Mouse (Mus musculus) neural tube, embryonic 15.5 days (tissue): ENCODE measurements around the gene Glyr1. TPM values are rescaled to one million over a fixed set of nuclear protein-coding genes. Genes with fewer than 3 reads are reported as not detected.

Source experiments
- ATAC-seq: fragments of 200-750 bp; cut with Nextera tagmentation; 2 replicates; pipeline ENCODE4 v1.8.0; 2017; ENCODE audit warnings: mild to moderate bottlenecking, moderate TSS enrichment, moderate library complexity; ENCODE audit not compliant: low FRiP score
- H3K27ac ChIP-seq: fragments of 300-500 bp; sonication (generic); replicated peaks from 2 replicates; pipeline ENCODE4 v1.5.1; 2015; ENCODE audit warnings: mild to moderate bottlenecking, inconsistent platforms
- H3K27me3 ChIP-seq: fragments of 300-500 bp; sonication (generic); replicated peaks from 2 replicates; pipeline ENCODE4 v1.6.1; 2015; ENCODE audit warnings: inconsistent platforms
- H3K36me3 ChIP-seq: fragments of 300-500 bp; sonication (generic); 2 replicates; pipeline ENCODE4 v1.6.1; 2015; ENCODE audit warnings: inconsistent platforms
- H3K4me1 ChIP-seq: fragments of 300-500 bp; sonication (generic); 2 replicates; pipeline ENCODE4 v1.6.1; 2015; ENCODE audit warnings: inconsistent platforms
- H3K4me2 ChIP-seq: fragments of 300-500 bp; sonication (generic); 2 replicates; pipeline ENCODE4 v1.6.1; 2015; ENCODE audit warnings: inconsistent platforms, mild to moderate bottlenecking, moderate library complexity
- H3K4me3 ChIP-seq: fragments of 300-500 bp; sonication (generic); replicated peaks from 2 replicates; pipeline ENCODE4 v1.5.1; 2015; ENCODE audit warnings: mild to moderate bottlenecking, inconsistent platforms
- H3K9ac ChIP-seq: fragments of 300-500 bp; sonication (generic); replicated peaks from 2 replicates; pipeline ENCODE4 v1.6.1; 2015; ENCODE audit warnings: mild to moderate bottlenecking, inconsistent platforms
- H3K9me3 ChIP-seq: fragments of 300-500 bp; sonication (generic); replicated peaks from 2 replicates; pipeline ENCODE4 v1.6.1; 2016; ENCODE audit warnings: inconsistent platforms
- WGBS: fragments of 180-500 bp; shearing (Covaris S2); methylation state at CpG from one replicate; pipeline ENCODE4 v1.1.7; 2015; ENCODE audit warnings: mixed read lengths; 5-methylcytosine and 5-hydroxymethylcytosine counted together
- polyA plus RNA-seq: library from polyadenylated mRNA; unstranded; fragments of >200 nt; fragmentation: Nextera tagmentation; extraction: Ambion mirVana; gene quantifications from 2 replicates; pipeline ENCODE4 v1.2.1, GENCODE M21; 2015

The Glyr1 gene
- 170 and 172 TPM in 2 replicates for polyA plus RNA-seq

DNA sequence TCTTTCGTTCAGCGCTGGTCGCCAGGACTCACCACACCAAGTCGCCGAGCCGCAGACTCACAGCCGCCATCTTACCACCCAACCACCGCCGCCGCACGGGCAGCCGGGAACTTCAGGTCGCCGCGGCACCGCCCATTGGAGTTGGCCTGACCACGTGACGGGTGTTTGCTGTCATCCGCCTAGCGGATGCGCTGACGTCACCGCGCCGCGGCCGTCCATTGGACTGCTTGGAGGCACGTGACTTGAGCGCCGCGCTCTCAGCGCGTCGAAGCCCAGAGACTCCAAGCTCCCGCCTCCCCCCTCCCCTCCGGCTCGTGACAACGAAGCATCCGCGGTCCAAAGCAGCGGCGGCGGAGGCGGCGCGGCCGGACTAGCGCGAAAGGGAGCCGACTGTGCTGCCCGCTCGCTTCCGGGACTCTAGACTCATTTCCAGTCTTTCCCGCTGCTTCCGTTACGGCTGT is at the start of gene Glyr1, which contains the start of gene Ubn1:
TSS of gene Glyr1 (minus strand) at position 90 of the 461 bp plus-strand sequence.
TSS of gene Ubn1 (plus strand) at position 284 of the 461 bp plus-strand sequence.
- ATAC-seq = peak; percentile 100
- H3K9ac ChIP-seq = peak within 1 kb of the TSS; percentile 91
- WGBS = under 1% methylated on average over 49 of the region's 56 CpGs

GRCm38 (mm10) chr16:5096504-5096903 is 46.8 kb upstream of the Glyr1 start:
- no peak overlapping the region for H3K9ac ChIP-seq
- no peak overlapping the region for H3K27ac ChIP-seq
- no peak overlapping the region for H3K4me3 ChIP-seq
- H3K36me3 ChIP-seq = no peaks in the 10 kb centered on the region
- ATAC-seq = no peak
- no peaks in the 10 kb centered on the region for H3K4me1 ChIP-seq
- H3K27me3 ChIP-seq = no peaks in the 10 kb centered on the region
- 79% methylated on average over 8 of the region's 8 CpGs for WGBS
- no peaks in the 10 kb centered on the region for H3K9me3 ChIP-seq
- H3K4me2 ChIP-seq = no peak overlapping the region

More for the DNA sequence above, at the start of gene Glyr1, which contains the start of gene Ubn1:
- no peaks in the 10 kb centered on the region for H3K9me3 ChIP-seq
- H3K4me1 ChIP-seq = peaks cover 42% of the 10 kb centered on the region
- H3K27me3 ChIP-seq = no peaks in the 10 kb centered on the region
- H3K27ac ChIP-seq = peak within 1 kb of the TSS; percentile 97
- peaks cover 29% of the 10 kb centered on the region for H3K36me3 ChIP-seq
- peak within 1 kb of the TSS; percentile 98 for H3K4me3 ChIP-seq
- H3K4me2 ChIP-seq = peak within 1 kb of the TSS; percentile 94

- no peak overlapping the region for H3K9ac ChIP-seq
- no peaks in the 10 kb centered on the region for H3K4me1 ChIP-seq
- H3K27me3 ChIP-seq = no peaks in the 10 kb centered on the region
- H3K36me3 ChIP-seq = peaks cover 10% of the 10 kb centered on the region; the same call in 1 of the 2 replicates
- WGBS = 91% methylated on average over 5 of the region's 5 CpGs
- no peak overlapping the region for H3K27ac ChIP-seq
- H3K9me3 ChIP-seq = no peaks in the 10 kb centered on the region
- no peak overlapping the region for H3K4me2 ChIP-seq
- no peak for ATAC-seq
- no peak overlapping the region for H3K4me3 ChIP-seq
Measured at GRCm38 (mm10) chr16:5093285-5093684, 43.6 kb upstream of the Glyr1 start.

- no peaks in the 10 kb centered on the region for H3K27me3 ChIP-seq
- no peak overlapping the region for H3K27ac ChIP-seq
- H3K9ac ChIP-seq = no peak overlapping the region
- peaks cover 50% of the 10 kb centered on the region for H3K36me3 ChIP-seq
- WGBS = 73% methylated on average over 10 of the region's 10 CpGs
- ATAC-seq = no peak
- no peaks in the 10 kb centered on the region for H3K4me1 ChIP-seq
- H3K4me3 ChIP-seq = no peak overlapping the region
- H3K9me3 ChIP-seq = no peaks in the 10 kb centered on the region
- H3K4me2 ChIP-seq = no peak overlapping the region
Measured at GRCm38 (mm10) chr16:5089021-5089420, 39.4 kb upstream of the Glyr1 start.

GRCm38 (mm10) chr16:5086179-5086578 is 36.5 kb upstream of the Glyr1 start:
- 100% methylated on average over 2 of the region's 2 CpGs for WGBS
- no peak for ATAC-seq
- Histone ChIP-seq H3K9me3 (no peaks in the 10 kb centered on the region), H3K4me3 (no peak overlapping the region), H3K9ac (no peak overlapping the region), H3K36me3 (peaks cover 78% of the 10 kb centered on the region), H3K27me3 (no peaks in the 10 kb centered on the region), H3K4me1 (no peaks in the 10 kb centered on the region), H3K4me2 (no peak overlapping the region), H3K27ac (no peak overlapping the region)

GRCm38 (mm10) chr16:5085196-5085595 is 35.5 kb upstream of the Glyr1 start:
- H3K27ac ChIP-seq = no peak overlapping the region
- WGBS = 89% methylated on average over 4 of the region's 4 CpGs
- H3K4me1 ChIP-seq = no peaks in the 10 kb centered on the region
- H3K36me3 ChIP-seq = peaks cover 80% of the 10 kb centered on the region
- no peak for ATAC-seq
- no peak overlapping the region for H3K9ac ChIP-seq
- no peak overlapping the region for H3K4me3 ChIP-seq
- H3K9me3 ChIP-seq = no peaks in the 10 kb centered on the region
- no peak overlapping the region for H3K4me2 ChIP-seq
- H3K27me3 ChIP-seq = no peaks in the 10 kb centered on the region

DNA sequence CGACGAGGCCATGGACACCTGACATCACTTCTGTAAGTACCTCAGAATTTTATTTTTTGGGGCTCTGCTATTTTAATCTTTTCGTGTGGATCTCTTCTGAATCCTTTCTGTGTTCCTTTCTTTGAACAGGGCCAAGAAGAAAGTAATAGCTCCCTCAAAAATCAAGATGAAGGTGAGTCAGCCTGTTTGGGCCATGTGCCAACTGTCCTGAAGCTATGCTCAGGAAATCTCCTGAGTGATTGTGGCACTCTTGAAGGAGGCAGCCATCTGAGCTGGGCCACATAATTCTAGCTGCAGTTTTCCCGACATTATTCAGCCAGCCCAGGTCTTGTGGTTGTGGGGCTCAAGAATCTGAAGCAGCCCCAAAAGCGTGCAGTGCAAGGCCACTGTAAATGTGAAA is 24.7 kb upstream of the Glyr1 start:
- Histone ChIP-seq H3K9ac (no peak overlapping the region), H3K4me2 (no peak overlapping the region), H3K4me3 (no peak overlapping the region), H3K4me1 (no peaks in the 10 kb centered on the region), H3K27me3 (no peaks in the 10 kb centered on the region), H3K9me3 (no peaks in the 10 kb centered on the region), H3K27ac (no peak overlapping the region), H3K36me3 (peaks cover 89% of the 10 kb centered on the region)
- no peak for ATAC-seq
- WGBS = 97% methylated on average over 5 of the region's 5 CpGs

GRCm38 (mm10) chr16:5071974-5072373 is 22.3 kb upstream of the Glyr1 start:
- no peak overlapping the region for H3K27ac ChIP-seq
- WGBS = 93% methylated on average over 7 of the region's 7 CpGs
- ATAC-seq = no peak

GRCm38 (mm10) chr16:5070321-5070720 is 20.7 kb upstream of the Glyr1 start:
- 89% methylated on average over 3 of the region's 3 CpGs for WGBS
- H3K4me1 ChIP-seq = no peaks in the 10 kb centered on the region
- H3K4me3 ChIP-seq = no peak overlapping the region
- H3K9me3 ChIP-seq = no peaks in the 10 kb centered on the region
- H3K27me3 ChIP-seq = no peaks in the 10 kb centered on the region
- H3K4me2 ChIP-seq = no peak overlapping the region
- H3K36me3 ChIP-seq = peaks cover 71% of the 10 kb centered on the region
- no peak for ATAC-seq
- no peak overlapping the region for H3K27ac ChIP-seq
- H3K9ac ChIP-seq = no peak overlapping the region

More at GRCm38 (mm10) chr16:5071974-5072373, 22.3 kb upstream of the Glyr1 start:
- H3K9me3 ChIP-seq = no peaks in the 10 kb centered on the region
- peaks cover 81% of the 10 kb centered on the region for H3K36me3 ChIP-seq
- H3K9ac ChIP-seq = no peak overlapping the region
- H3K4me1 ChIP-seq = no peaks in the 10 kb centered on the region
- H3K4me2 ChIP-seq = no peak overlapping the region
- no peaks in the 10 kb centered on the region for H3K27me3 ChIP-seq
- no peak overlapping the region for H3K4me3 ChIP-seq

- H3K9ac ChIP-seq = no peak overlapping the region
- peaks cover 58% of the 10 kb centered on the region for H3K36me3 ChIP-seq
- no peaks in the 10 kb centered on the region for H3K4me1 ChIP-seq
- no peak overlapping the region for H3K4me2 ChIP-seq
- H3K9me3 ChIP-seq = no peaks in the 10 kb centered on the region
- no peaks in the 10 kb centered on the region for H3K27me3 ChIP-seq
- no peak overlapping the region for H3K4me3 ChIP-seq
- H3K27ac ChIP-seq = no peak overlapping the region
- 96% methylated on average over 4 of the region's 4 CpGs for WGBS
- ATAC-seq = no peak
Measured at GRCm38 (mm10) chr16:5063472-5063871, 13.8 kb upstream of the Glyr1 start.

DNA sequence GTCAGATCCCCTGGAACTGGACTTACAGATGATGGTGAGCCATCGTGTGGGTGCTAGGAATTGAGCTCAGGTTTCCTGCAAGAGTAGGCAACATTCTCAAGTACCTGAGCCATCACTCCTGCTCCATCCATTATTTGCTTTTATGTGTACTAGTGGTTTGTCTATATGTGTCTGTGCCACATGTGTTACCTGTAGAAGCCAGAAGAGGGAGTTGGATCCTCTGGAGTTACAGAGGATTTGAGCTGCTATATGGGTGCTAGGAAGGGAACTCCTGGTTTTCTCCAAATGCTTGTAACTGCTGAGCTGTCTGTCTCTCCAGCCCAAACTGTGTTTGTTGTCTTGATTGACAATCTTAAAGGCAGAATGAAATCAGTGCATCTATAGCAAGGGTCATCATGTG is 8.5 kb upstream of the Glyr1 start:
- H3K9ac ChIP-seq = no peak overlapping the region
- ATAC-seq = no peak
- H3K4me3 ChIP-seq = no peak overlapping the region
- WGBS = 95% methylated on average over 1 of the region's 1 CpGs
- no peaks in the 10 kb centered on the region for H3K27me3 ChIP-seq
- peaks cover 47% of the 10 kb centered on the region for H3K36me3 ChIP-seq
- 0 out of 2 replicates have a peak, but pooled peaks cover 4% of the 10 kb centered on the region for H3K4me1 ChIP-seq
- no peak overlapping the region for H3K4me2 ChIP-seq
- no peak overlapping the region for H3K27ac ChIP-seq
- H3K9me3 ChIP-seq = no peaks in the 10 kb centered on the region

DNA sequence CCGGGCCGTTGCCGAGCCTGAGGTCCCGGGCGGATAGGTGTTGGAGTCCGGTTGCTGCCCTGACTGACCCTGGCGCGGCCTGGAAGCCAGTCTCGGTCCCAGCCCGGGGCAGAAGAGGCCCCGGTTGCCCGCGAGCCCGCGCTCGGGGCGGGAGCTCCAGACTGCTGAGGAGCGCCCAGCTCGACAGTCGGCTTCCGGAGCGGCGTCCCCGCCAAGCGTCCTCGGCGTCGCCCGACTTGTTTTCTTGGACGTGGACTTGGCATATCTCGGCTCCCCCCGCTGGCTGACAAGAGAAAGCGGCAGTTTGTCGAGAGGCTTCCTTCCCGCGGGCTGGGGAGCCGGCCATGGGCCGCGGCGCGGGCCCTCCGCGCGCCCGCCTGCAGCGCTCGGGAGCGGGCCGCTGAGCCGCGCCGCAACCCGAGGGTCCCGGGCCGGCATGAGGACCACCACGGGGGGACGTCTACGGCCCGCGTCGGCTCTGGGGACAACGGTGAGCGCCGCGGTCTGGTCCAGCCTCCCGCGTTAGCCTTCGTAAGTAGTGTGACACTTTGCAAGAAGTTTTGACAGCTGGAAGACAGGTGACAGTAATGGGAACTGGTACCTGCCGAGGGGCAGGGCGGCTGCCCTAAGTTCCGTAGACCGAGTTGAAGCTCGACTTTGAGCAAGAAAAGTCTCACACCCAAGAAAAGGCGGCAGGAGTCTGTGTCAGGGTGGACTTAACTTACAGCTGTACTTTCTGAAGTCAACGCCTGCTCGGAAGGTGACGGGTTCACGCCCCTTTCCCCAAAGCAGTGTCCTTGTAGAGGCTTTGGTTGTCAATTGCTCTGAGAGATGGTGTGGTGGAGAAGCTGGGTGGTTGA is 818 bp upstream of the Glyr1 start:
- Histone ChIP-seq H3K27me3 (no peaks in the 10 kb centered on the region), H3K27ac (peak overlapping the region; percentile 97), H3K4me3 (peak overlapping the region; percentile 98), H3K36me3 (peaks cover 28% of the 10 kb centered on the region), H3K9ac (peak overlapping the region; percentile 88), H3K4me1 (peaks cover 42% of the 10 kb centered on the region), H3K4me2 (peak overlapping the region; percentile 94), H3K9me3 (no peaks in the 10 kb centered on the region)
- peak; percentile 70 for ATAC-seq
- under 1% methylated on average over 72 of the region's 78 CpGs for WGBS
